Mouse (Mus musculus) midbrain, embryonic 15.5 days (tissue): ENCODE results near the gene Gm4297. TPM values are rescaled to one million over a fixed set of nuclear protein-coding genes. Genes with fewer than 3 reads are reported as not detected.
"Not testable (repeated sequence)": the region's sequence is repeated elsewhere in the genome, so short reads cannot be mapped to it uniquely, and the experiment has no call there.

ENCODE experiments used
- ATAC-seq: fragments of 200-750 bp; cut with Nextera tagmentation; replicated peaks from 2 replicates; pipeline ENCODE4 v1.8.0; 2017; ENCODE audit warnings: moderate TSS enrichment
- H3K27ac ChIP-seq: fragments of 300-500 bp; sonication (generic); 2 replicates; pipeline ENCODE4 v1.5.1; 2015; ENCODE audit warnings: mild to moderate bottlenecking, inconsistent platforms
- H3K27me3 ChIP-seq: fragments of 300-500 bp; sonication (generic); replicated peaks from 2 replicates; pipeline ENCODE4 v1.6.1; 2015; ENCODE audit warnings: inconsistent platforms
- H3K36me3 ChIP-seq: fragments of 300-500 bp; sonication (generic); replicated peaks from 2 replicates; pipeline ENCODE4 v1.6.1; 2015; ENCODE audit warnings: inconsistent platforms
- H3K4me1 ChIP-seq: fragments of 300-500 bp; sonication (generic); 2 replicates; pipeline ENCODE4 v1.6.1; 2015; ENCODE audit warnings: inconsistent platforms
- H3K4me2 ChIP-seq: fragments of 300-500 bp; sonication (generic); 2 replicates; pipeline ENCODE4 v1.6.1; 2015; ENCODE audit warnings: inconsistent platforms, mild to moderate bottlenecking, moderate library complexity
- H3K4me3 ChIP-seq: fragments of 300-500 bp; sonication (generic); 2 replicates; pipeline ENCODE4 v1.5.1; 2015; ENCODE audit warnings: mild to moderate bottlenecking, inconsistent platforms
- H3K9ac ChIP-seq: fragments of 300-500 bp; sonication (generic); 2 replicates; pipeline ENCODE4 v1.6.1; 2015; ENCODE audit warnings: mild to moderate bottlenecking, inconsistent platforms
- H3K9me3 ChIP-seq: fragments of 300-500 bp; sonication (generic); 2 replicates; pipeline ENCODE4 v1.6.1; 2016; ENCODE audit warnings: inconsistent platforms
- WGBS: fragments of 180-500 bp; shearing (Covaris S2); methylation state at CpG from one replicate; pipeline ENCODE4 v1.1.7; 2015; ENCODE audit warnings: mixed read lengths; 5-methylcytosine and 5-hydroxymethylcytosine counted together
- microRNA-seq: library from miRNA; unstranded; fragments of <30 nt; microRNA quantifications from one replicate; pipeline ENCODE4, GENCODE M21; 2016
- polyA plus RNA-seq: library from polyadenylated mRNA; unstranded; fragments of >200 nt; fragmentation: Nextera tagmentation; extraction: Ambion mirVana; gene quantifications from 2 replicates; pipeline ENCODE4 v1.2.1, GENCODE M21; 2015

Gm4297 gene
- polyA plus RNA-seq = not detected in 2 replicates

- WGBS = 81% methylated on average over 4 of the region's 4 CpGs
- not testable (repeated sequence) for H3K4me2 ChIP-seq, H3K27me3 ChIP-seq
Observed at GRCm38 (mm10) chrX:24574795-24575194, at the start of gene Gm4297. Gm4297 (minus strand) TSS chrX:24574895.

More at GRCm38 (mm10) chrX:24574795-24575194, at the start of gene Gm4297:
- not testable (repeated sequence) for H3K27ac ChIP-seq, H3K36me3 ChIP-seq, H3K4me1 ChIP-seq, H3K9me3 ChIP-seq, ATAC-seq, H3K4me3 ChIP-seq, H3K9ac ChIP-seq

Small RNA genes lying within 50 kb of the gene (microRNA-seq; reads per million reads assigned to microRNA genes)
- not detected for gene Gm27839
- gene Gm27910 = not detected

Other genes starting within 250 kb of the Gm4297 start
- gene Gm5934, start 74.1 kb downstream of the Gm4297 start, polyA plus RNA-seq = not detected in 2 replicates
- not detected in 2 replicates for gene Gm5935, start 200.3 kb upstream of the Gm4297 start, polyA plus RNA-seq